Mouse (Mus musculus): ENCODE data around the gene Zfp771. TPM values are rescaled to one million over a fixed set of nuclear protein-coding genes. Genes with fewer than 3 reads are reported as not detected.

The Zfp771 gene
- 54.9 and 55.2 TPM in 2 replicates for polyA plus RNA-seq (2014; fragmentation: Nextera tagmentation; extraction: Ambion mirVana)

GRCm38 (mm10) chr7:127243870-127244657 is at the start of gene Zfp771:
Gene Zfp771 (plus strand): TSS chr7:127244274.
- peak within 1 kb of the TSS; percentile 85 for H3K4me3 ChIP-seq (ENCODE audit: low read depth, low read length)
- H3K9me3 ChIP-seq (ENCODE audit: control insufficient read depth, low read depth, low read length): no peaks in the 10 kb centered on the region
- no peaks in the 10 kb centered on the region for H3K27me3 ChIP-seq (ENCODE audit: control insufficient read depth, insufficient read depth, low read length)
- H3K27ac ChIP-seq (ENCODE audit: low read length): peak within 1 kb of the TSS; percentile 94
- peaks cover 17% of the 10 kb centered on the region for H3K36me3 ChIP-seq (ENCODE audit: control insufficient read depth, insufficient read depth, low read length)
- peak; percentile 98 for ATAC-seq (ENCODE audit: insufficient number of reproducible peaks, insufficient read depth, low FRiP score, low read depth)
- WGBS: under 1% methylated on average over 56 of the region's 56 CpGs
- peaks cover 20% of the 10 kb centered on the region for H3K4me1 ChIP-seq (ENCODE audit: control insufficient read depth, insufficient read depth, low read length)
- H3K4me2 ChIP-seq (replicated peaks; ENCODE audit: low read depth, low read length): peak within 1 kb of the TSS; percentile 77
- peak within 1 kb of the TSS; percentile 86 for H3K9ac ChIP-seq (replicated peaks; ENCODE audit: low read depth, low read length)

GRCm38 (mm10) chr7:127194633-127195029 is 49.4 kb upstream of the Zfp771 start:
- Histone ChIP-seq H3K4me3 (ENCODE audit: low read depth, low read length) (peak overlapping the region; percentile 58; the same call in 1 of the 2 replicates), H3K4me1 (ENCODE audit: control insufficient read depth, insufficient read depth, low read length) (peaks cover 18% of the 10 kb centered on the region), H3K4me2 (replicated peaks; ENCODE audit: low read depth, low read length) (peak overlapping the region; percentile 45), H3K27ac (ENCODE audit: low read length) (no peak overlapping the region; the same call in 1 of the 2 replicates), H3K27me3 (ENCODE audit: control insufficient read depth, insufficient read depth, low read length) (no peaks in the 10 kb centered on the region), H3K9me3 (ENCODE audit: control insufficient read depth, low read depth, low read length) (no peaks in the 10 kb centered on the region), H3K9ac (replicated peaks; ENCODE audit: low read depth, low read length) (peak overlapping the region; percentile 54; the same call in 1 of the 2 replicates), H3K36me3 (ENCODE audit: control insufficient read depth, insufficient read depth, low read length) (peaks cover 57% of the 10 kb centered on the region)
- 64% methylated on average over 7 of the region's 7 CpGs for WGBS
- ATAC-seq (ENCODE audit: insufficient number of reproducible peaks, insufficient read depth, low FRiP score, low read depth): no peak

GRCm38 (mm10) chr7:127195544-127196295 is 48.4 kb upstream of the Zfp771 start, which contains the start of gene Cd2bp2:
Gene Cd2bp2 (minus strand): TSS chr7:127196050.
- Histone ChIP-seq H3K27me3 (ENCODE audit: control insufficient read depth, insufficient read depth, low read length) (no peaks in the 10 kb centered on the region), H3K9ac (replicated peaks; ENCODE audit: low read depth, low read length) (peak within 1 kb of the TSS; percentile 54), H3K4me1 (ENCODE audit: control insufficient read depth, insufficient read depth, low read length) (peaks cover 18% of the 10 kb centered on the region), H3K4me2 (replicated peaks; ENCODE audit: low read depth, low read length) (peak within 1 kb of the TSS; percentile 51), H3K36me3 (ENCODE audit: control insufficient read depth, insufficient read depth, low read length) (peaks cover 67% of the 10 kb centered on the region), H3K4me3 (ENCODE audit: low read depth, low read length) (peak within 1 kb of the TSS; percentile 58), H3K9me3 (ENCODE audit: control insufficient read depth, low read depth, low read length) (no peaks in the 10 kb centered on the region), H3K27ac (ENCODE audit: low read length) (peak within 1 kb of the TSS; percentile 87)
- peak; percentile 96 for ATAC-seq (ENCODE audit: insufficient number of reproducible peaks, insufficient read depth, low FRiP score, low read depth)
- WGBS: under 1% methylated on average over 51 of the region's 51 CpGs

- no peaks in the 10 kb centered on the region for H3K27me3 ChIP-seq (ENCODE audit: control insufficient read depth, insufficient read depth, low read length)
- no peaks in the 10 kb centered on the region for H3K9me3 ChIP-seq (ENCODE audit: control insufficient read depth, low read depth, low read length)
- H3K9ac ChIP-seq (replicated peaks; ENCODE audit: low read depth, low read length): peak overlapping the region; percentile 49
- H3K27ac ChIP-seq (ENCODE audit: low read length): peak overlapping the region; percentile 86
- peaks cover 72% of the 10 kb centered on the region for H3K36me3 ChIP-seq (ENCODE audit: control insufficient read depth, insufficient read depth, low read length)
- WGBS: 51% methylated on average over 11 of the region's 11 CpGs
- ATAC-seq (ENCODE audit: insufficient number of reproducible peaks, insufficient read depth, low FRiP score, low read depth): no peak
- H3K4me3 ChIP-seq (ENCODE audit: low read depth, low read length): peak overlapping the region; percentile 58
- H3K4me2 ChIP-seq (replicated peaks; ENCODE audit: low read depth, low read length): peak overlapping the region; percentile 51
- H3K4me1 ChIP-seq (ENCODE audit: control insufficient read depth, insufficient read depth, low read length): peaks cover 18% of the 10 kb centered on the region
Observed at GRCm38 (mm10) chr7:127196484-127196883, 47.6 kb upstream of the Zfp771 start.

- Histone ChIP-seq H3K27ac (ENCODE audit: low read length) (no peak overlapping the region), H3K4me3 (ENCODE audit: low read depth, low read length) (peak overlapping the region; percentile 76), H3K9me3 (ENCODE audit: control insufficient read depth, low read depth, low read length) (no peaks in the 10 kb centered on the region), H3K9ac (replicated peaks; ENCODE audit: low read depth, low read length) (peak overlapping the region; percentile 89), H3K4me2 (replicated peaks; ENCODE audit: low read depth, low read length) (peak overlapping the region; percentile 96), H3K36me3 (ENCODE audit: control insufficient read depth, insufficient read depth, low read length) (peaks cover 27% of the 10 kb centered on the region), H3K27me3 (ENCODE audit: control insufficient read depth, insufficient read depth, low read length) (no peaks in the 10 kb centered on the region), H3K4me1 (ENCODE audit: control insufficient read depth, insufficient read depth, low read length) (peaks cover 12% of the 10 kb centered on the region)
- 52% methylated on average over 2 of the region's 2 CpGs for WGBS
- ATAC-seq (ENCODE audit: insufficient number of reproducible peaks, insufficient read depth, low FRiP score, low read depth): no peak
Observed at GRCm38 (mm10) chr7:127206606-127207005, 37.5 kb upstream of the Zfp771 start.

- ATAC-seq (ENCODE audit: insufficient number of reproducible peaks, insufficient read depth, low FRiP score, low read depth): no peak
Observed at GRCm38 (mm10) chr7:127207374-127208294, 36.4 kb upstream of the Zfp771 start.

GRCm38 (mm10) chr7:127208295-127208552 is 35.9 kb upstream of the Zfp771 start, which contains the start of gene Tbc1d10b:
Gene Tbc1d10b (minus strand): TSS chr7:127208468.
- Histone ChIP-seq H3K36me3 (ENCODE audit: control insufficient read depth, insufficient read depth, low read length) (peaks cover 11% of the 10 kb centered on the region), H3K4me2 (replicated peaks; ENCODE audit: low read depth, low read length) (peak within 1 kb of the TSS; percentile 96), H3K4me3 (ENCODE audit: low read depth, low read length) (peak within 1 kb of the TSS; percentile 76), H3K9me3 (ENCODE audit: control insufficient read depth, low read depth, low read length) (no peaks in the 10 kb centered on the region), H3K27me3 (ENCODE audit: control insufficient read depth, insufficient read depth, low read length) (no peaks in the 10 kb centered on the region), H3K9ac (replicated peaks; ENCODE audit: low read depth, low read length) (peak within 1 kb of the TSS; percentile 89), H3K4me1 (ENCODE audit: control insufficient read depth, insufficient read depth, low read length) (peaks cover 12% of the 10 kb centered on the region), H3K27ac (ENCODE audit: low read length) (peak within 1 kb of the TSS; percentile 79)
- ATAC-seq (ENCODE audit: insufficient number of reproducible peaks, insufficient read depth, low FRiP score, low read depth): peak; percentile 56
- 1% methylated on average over 27 of the region's 44 CpGs for WGBS

More at GRCm38 (mm10) chr7:127207374-127208294, 36.4 kb upstream of the Zfp771 start:
- Histone ChIP-seq H3K4me1 (ENCODE audit: control insufficient read depth, insufficient read depth, low read length) (peaks cover 12% of the 10 kb centered on the region), H3K36me3 (ENCODE audit: control insufficient read depth, insufficient read depth, low read length) (peaks cover 17% of the 10 kb centered on the region), H3K9me3 (ENCODE audit: control insufficient read depth, low read depth, low read length) (no peaks in the 10 kb centered on the region), H3K27ac (ENCODE audit: low read length) (peak overlapping the region; percentile 79; the same call in 1 of the 2 replicates), H3K4me3 (ENCODE audit: low read depth, low read length) (peak overlapping the region; percentile 76), H3K9ac (replicated peaks; ENCODE audit: low read depth, low read length) (peak overlapping the region; percentile 89), H3K27me3 (ENCODE audit: control insufficient read depth, insufficient read depth, low read length) (no peaks in the 10 kb centered on the region), H3K4me2 (replicated peaks; ENCODE audit: low read depth, low read length) (peak overlapping the region; percentile 96)
- under 1% methylated on average over 53 of the region's 53 CpGs for WGBS
